Mouse (Mus musculus) liver (tissue): Measurements from ENCODE around the gene 2310061I04Rik.
"Not testable (repeated sequence)": the region's sequence is repeated elsewhere in the genome, so short reads cannot be mapped to it uniquely, and the experiment has no call there.

Source experiments
- DNase-seq: peaks from one replicate; pipeline ENCODE4 v3.0.0-alpha.2; 2020; ENCODE audit warnings: mixed read lengths

Gene 2310061I04Rik

GRCm38 (mm10) chr17:35896781-35897643, at the start of gene 2310061I04Rik:
Gene 2310061I04Rik (minus strand): TSS chr17:35897431.
- DNase-seq: peak; percentile 92

- no peak for DNase-seq
Measured at GRCm38 (mm10) chr17:35939941-35940340, 42.7 kb upstream of the 2310061I04Rik start.

- no peak for DNase-seq
Measured at GRCm38 (mm10) chr17:35939108-35939507, 41.9 kb upstream of the 2310061I04Rik start.

GRCm38 (mm10) chr17:35937700-35938348, 40.6 kb upstream of the 2310061I04Rik start:
- DNase-seq: peak; percentile 55

GRCm38 (mm10) chr17:35935763-35936162, 38.5 kb upstream of the 2310061I04Rik start:
- not testable (repeated sequence) for DNase-seq

- DNase-seq: no peak
Measured at GRCm38 (mm10) chr17:35932608-35933007, 35.4 kb upstream of the 2310061I04Rik start.

GRCm38 (mm10) chr17:35930627-35931026, 33.4 kb upstream of the 2310061I04Rik start:
- DNase-seq: no peak

- no peak for DNase-seq
Measured at GRCm38 (mm10) chr17:35929534-35929933, 32.3 kb upstream of the 2310061I04Rik start.

GRCm38 (mm10) chr17:35927471-35927870, 30.2 kb upstream of the 2310061I04Rik start:
- peak; percentile 57 for DNase-seq

GRCm38 (mm10) chr17:35923281-35923680, 26.1 kb upstream of the 2310061I04Rik start:
- DNase-seq: no peak

- no peak for DNase-seq
Measured at GRCm38 (mm10) chr17:35922566-35922965, 25.3 kb upstream of the 2310061I04Rik start.

GRCm38 (mm10) chr17:35921710-35922109, 24.5 kb upstream of the 2310061I04Rik start:
- no peak for DNase-seq

GRCm38 (mm10) chr17:35920862-35921562, 23.8 kb upstream of the 2310061I04Rik start:
- DNase-seq: no peak

- no peak for DNase-seq
Measured at GRCm38 (mm10) chr17:35920384-35920783, 23.2 kb upstream of the 2310061I04Rik start.

GRCm38 (mm10) chr17:35919864-35920301, 22.7 kb upstream of the 2310061I04Rik start:
- peak; percentile 84 for DNase-seq

GRCm38 (mm10) chr17:35919060-35919715, 22.0 kb upstream of the 2310061I04Rik start:
- DNase-seq: peak; percentile 98

- DNase-seq: peak; percentile 42
Measured at GRCm38 (mm10) chr17:35918276-35919059, 21.2 kb upstream of the 2310061I04Rik start.

GRCm38 (mm10) chr17:35917463-35918251, 20.4 kb upstream of the 2310061I04Rik start:
- DNase-seq: peak; percentile 60

- DNase-seq: peak; percentile 35
Measured at GRCm38 (mm10) chr17:35917143-35917462, 19.9 kb upstream of the 2310061I04Rik start.

GRCm38 (mm10) chr17:35916297-35917142, 19.3 kb upstream of the 2310061I04Rik start, which contains the start of the genes Mrps18b and Ppp1r10:
Gene Mrps18b (minus strand): TSS chr17:35916389.
Gene Ppp1r10 (plus strand): TSS chr17:35916434.
- peak; percentile 99 for DNase-seq
